Mouse (Mus musculus) bone marrow, adult 2 months (tissue): ENCODE measurements around the gene Fam193b. TPM values are rescaled to one million over a fixed set of nuclear protein-coding genes. Genes with fewer than 3 reads are reported as not detected.

Source experiments
- H3K27ac ChIP-seq: fragments of 200-500 bp; 2 replicates; pipeline ENCODE4 v1.5.1; 2012; ENCODE audit warnings: low read depth, mild to moderate bottlenecking, control low read depth, inconsistent platforms, low read length; ENCODE audit not compliant: control insufficient read depth, poor library complexity, insufficient read depth
- H3K4me1 ChIP-seq: fragments of 200-500 bp; 2 replicates; pipeline ENCODE4 v1.6.1; 2011; ENCODE audit warnings: low read length; ENCODE audit not compliant: control insufficient read depth, insufficient read depth
- H3K4me3 ChIP-seq: fragments of 200-500 bp; replicated peaks from 2 replicates; pipeline ENCODE3; 2011; ENCODE audit warnings: mild to moderate bottlenecking, low read depth, low read length, control low read depth; ENCODE audit not compliant: control insufficient read depth
- CTCF ChIP-seq: fragments of 200-500 bp; IDR thresholded peaks from 2 replicates; pipeline ENCODE4 v1.5.1; 2011; ENCODE audit warnings: low read length, control low read depth; ENCODE audit not compliant: control insufficient read depth, insufficient read depth
- POLR2A ChIP-seq: fragments of 200-500 bp; IDR thresholded peaks from 2 replicates; pipeline ENCODE4 v1.6.1; 2011; ENCODE audit warnings: low read depth, mild to moderate bottlenecking, control low read depth, low read length, borderline replicate concordance; ENCODE audit not compliant: control insufficient read depth
- WGBS: fragments of 180-500 bp; shearing (Covaris S2); methylation state at CpG from one replicate; pipeline ENCODE4 v1.1.7; 2018; 5-methylcytosine and 5-hydroxymethylcytosine counted together
- polyA plus RNA-seq: library from polyadenylated mRNA; stranded (reverse); fragments of >200 nt; gene quantifications from 2 replicates; pipeline ENCODE4 v1.2.4, GENCODE M21; 2011; ENCODE audit warnings: low replicate concordance; ENCODE audit not compliant: missing spikeins, insufficient read depth, insufficient read length

Gene Fam193b
- polyA plus RNA-seq, 1 experiment = 152 TPM

DNA sequence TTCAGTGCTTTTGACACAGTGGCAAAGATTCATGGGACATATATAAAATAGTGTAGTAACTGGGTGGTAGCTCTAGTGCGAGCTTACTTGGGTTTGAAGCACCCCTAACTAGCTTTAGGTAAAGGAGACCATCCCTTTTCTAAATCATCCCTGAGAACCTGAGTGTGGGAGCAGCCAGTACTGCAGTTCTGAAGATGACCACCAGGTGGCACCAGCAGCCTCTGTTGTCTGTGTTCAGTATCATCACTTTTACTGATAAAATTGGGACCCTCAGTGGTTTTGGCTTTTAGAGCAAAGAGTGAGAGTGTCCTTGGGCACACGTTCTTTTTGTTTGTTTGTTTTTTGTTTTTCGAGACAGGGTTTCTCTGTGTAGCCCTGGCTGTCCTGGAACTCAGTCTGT lies 30.7 kb upstream of the Fam193b start:
- WGBS = 12% methylated on average over 3 of the region's 3 CpGs
- peaks cover 1% of the 10 kb centered on the region; the same call in 1 of the 2 replicates for H3K4me1 ChIP-seq
- H3K27ac ChIP-seq = no peak overlapping the region
- H3K4me3 ChIP-seq = no peak overlapping the region
- no peak for TF ChIP-seq POLR2A
- peak; percentile 89 for TF ChIP-seq CTCF

- TF ChIP-seq CTCF = no peak
- no peak for TF ChIP-seq POLR2A
- WGBS = under 1% methylated on average over 9 of the region's 9 CpGs
- Histone ChIP-seq H3K27ac (no peak overlapping the region), H3K4me3 (peak overlapping the region; percentile 86), H3K4me1 (peaks cover 1% of the 10 kb centered on the region; the same call in 1 of the 2 replicates)
Observed at GRCm38 (mm10) chr13:55600657-55601056, 29.7 kb upstream of the Fam193b start.

GRCm38 (mm10) chr13:55599566-55600540 lies 28.9 kb upstream of the Fam193b start, which contains the start of gene B4galt7:
B4galt7 (plus strand) TSS chr13:55599896.
- WGBS = 6% methylated on average over 51 of the region's 51 CpGs
- Histone ChIP-seq H3K4me1 (peaks cover 1% of the 10 kb centered on the region; the same call in 1 of the 2 replicates), H3K4me3 (peak within 1 kb of the TSS; percentile 86), H3K27ac (no peak within 1 kb of the TSS; the same call in 1 of the 2 replicates)
- TF ChIP-seq CTCF (0 out of 2 replicates have a peak, but pooled peaks have one; percentile 2), POLR2A (peak; percentile 64; the same call in 1 of the 2 replicates)

DNA sequence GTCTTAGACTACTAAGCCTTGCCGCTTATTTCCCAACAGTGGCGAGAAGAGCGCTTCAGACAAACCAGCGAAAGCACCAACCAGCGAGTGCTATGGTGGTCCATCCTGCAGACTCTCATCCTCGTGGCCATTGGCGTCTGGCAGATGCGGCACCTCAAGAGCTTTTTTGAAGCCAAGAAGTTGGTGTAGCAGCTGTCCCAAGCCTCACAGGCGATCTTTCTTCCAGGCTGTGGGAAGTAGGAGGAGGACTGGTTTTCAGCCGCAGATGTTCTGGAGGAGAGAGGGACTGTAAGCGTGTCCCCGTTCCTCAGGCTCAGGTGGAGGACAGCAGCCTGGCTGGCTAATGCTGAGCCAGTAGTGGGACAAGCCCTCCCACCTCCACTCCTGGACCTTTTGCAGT lies 25.9 kb upstream of the Fam193b start:
- no peak overlapping the region for H3K27ac ChIP-seq
- no peak overlapping the region for H3K4me3 ChIP-seq
- WGBS = 92% methylated on average over 12 of the region's 12 CpGs
- TF ChIP-seq POLR2A = no peak
- TF ChIP-seq CTCF = no peak
- H3K4me1 ChIP-seq = peaks cover 1% of the 10 kb centered on the region; the same call in 1 of the 2 replicates

- no peak for TF ChIP-seq CTCF
- no peak for TF ChIP-seq POLR2A
- H3K4me1 ChIP-seq = no peaks in the 10 kb centered on the region; the same call in 1 of the 2 replicates
- no peak overlapping the region for H3K4me3 ChIP-seq
- no peak overlapping the region for H3K27ac ChIP-seq
- 91% methylated on average over 12 of the region's 12 CpGs for WGBS
Observed at GRCm38 (mm10) chr13:55595375-55595774, 24.5 kb upstream of the Fam193b start.

- Histone ChIP-seq H3K4me1 (no peaks in the 10 kb centered on the region), H3K27ac (no peak overlapping the region), H3K4me3 (peak overlapping the region; percentile 84)
- 1% methylated on average over 31 of the region's 31 CpGs for WGBS
- TF ChIP-seq CTCF (no peak), POLR2A (no peak)
Observed at GRCm38 (mm10) chr13:55593254-55593747, 22.4 kb upstream of the Fam193b start.

DNA sequence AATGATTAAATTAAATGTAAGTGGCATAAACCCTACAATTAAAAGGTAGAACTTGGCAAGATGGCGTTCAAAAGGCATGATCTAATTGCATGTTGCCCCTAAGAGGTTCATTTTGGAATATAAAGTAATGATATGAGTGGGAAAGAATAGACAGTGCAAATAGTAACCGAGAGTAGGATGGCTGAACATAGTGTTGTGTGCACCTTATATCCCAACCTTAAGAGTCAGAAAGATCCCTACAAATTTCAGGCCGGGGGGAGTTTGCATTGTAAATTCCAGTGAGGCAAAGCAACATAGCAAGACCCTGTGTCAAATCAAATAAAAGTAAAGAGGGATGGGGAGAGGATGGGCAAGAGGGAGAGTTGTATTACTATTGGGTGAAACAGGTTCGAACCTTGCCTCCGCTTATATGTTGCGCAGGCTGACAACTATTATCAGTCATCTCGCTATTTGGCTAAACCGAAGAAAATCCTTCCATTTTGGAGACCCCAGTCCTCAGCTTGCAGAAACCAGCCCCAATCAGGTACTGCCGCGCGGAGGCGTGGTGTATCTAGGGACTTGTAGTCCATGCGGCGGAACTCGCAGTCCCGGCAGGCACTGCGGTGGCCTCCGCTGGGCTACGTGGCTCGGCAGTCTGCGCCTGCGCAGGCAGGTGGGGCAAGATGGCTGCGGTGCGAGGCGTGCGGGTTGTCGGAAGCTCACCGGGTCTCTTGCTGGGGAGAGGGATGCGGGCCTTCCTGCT lies 21.8 kb upstream of the Fam193b start:
- Histone ChIP-seq H3K27ac (no peak overlapping the region), H3K4me3 (peak overlapping the region; percentile 84), H3K4me1 (no peaks in the 10 kb centered on the region)
- no peak for TF ChIP-seq CTCF
- TF ChIP-seq POLR2A = peak; percentile 93; the same call in 1 of the 2 replicates
- 5% methylated on average over 29 of the region's 29 CpGs for WGBS
